Mouse (Mus musculus) ES-Bruce4 (cell line): ENCODE results near the gene Slc9a3. TPM values are rescaled to one million over a fixed set of nuclear protein-coding genes. Genes with fewer than 3 reads are reported as not detected.

ENCODE experiments used
- H3K27ac ChIP-seq: 2 replicates; pipeline ENCODE4 v1.5.1; 2012; ENCODE audit warnings: low read length, inconsistent platforms; ENCODE audit not compliant: insufficient read depth
- H3K27me3 ChIP-seq: 2 replicates; pipeline ENCODE4 v1.6.1; 2012; ENCODE audit warnings: mild to moderate bottlenecking, low read length, inconsistent platforms; ENCODE audit not compliant: control insufficient read depth, poor library complexity, insufficient read depth, severe bottlenecking
- H3K36me3 ChIP-seq: 2 replicates; pipeline ENCODE4 v1.6.1; 2012; ENCODE audit warnings: inconsistent platforms, mild to moderate bottlenecking, low read length, moderate library complexity; ENCODE audit not compliant: control insufficient read depth, poor library complexity, insufficient read depth, severe bottlenecking
- H3K4me1 ChIP-seq: one replicate; pipeline ENCODE4 v1.8.1; 2011; ENCODE audit warnings: low read length; ENCODE audit not compliant: control insufficient read depth, insufficient read depth
- H3K4me3 ChIP-seq: 2 replicates; pipeline ENCODE4 v1.5.1; 2011; ENCODE audit warnings: low read depth, mild to moderate bottlenecking, low read length
- H3K9ac ChIP-seq: 2 replicates; pipeline ENCODE4 v1.6.1; 2012; ENCODE audit warnings: low read depth, mild to moderate bottlenecking, inconsistent platforms; ENCODE audit not compliant: poor library complexity, severe bottlenecking
- H3K9me3 ChIP-seq: replicated peaks from 2 replicates; pipeline ENCODE4 v1.6.1; 2012; ENCODE audit warnings: mild to moderate bottlenecking, low read length, inconsistent platforms; ENCODE audit not compliant: control insufficient read depth, poor library complexity, insufficient read depth, severe bottlenecking
- CTCF ChIP-seq: IDR thresholded peaks from one replicate; pipeline ENCODE4 v1.8.1; 2011; ENCODE audit warnings: low read depth, low read length
- EP300 ChIP-seq: IDR thresholded peaks from 2 replicates; pipeline ENCODE4 v1.6.1; 2011; ENCODE audit warnings: low read depth, low read length; ENCODE audit not compliant: insufficient read depth
- POLR2A ChIP-seq: IDR thresholded peaks from one replicate; pipeline ENCODE4 v1.8.1; 2011; ENCODE audit warnings: low read length; ENCODE audit not compliant: insufficient read depth
- polyA plus RNA-seq: library from polyadenylated mRNA; stranded (reverse); fragments of >200 nt; gene quantifications from 2 replicates; pipeline ENCODE4 v1.2.4, GENCODE M21; 2011; ENCODE audit warnings: low read depth; ENCODE audit not compliant: missing spikeins, insufficient read depth, insufficient read length

Gene Slc9a3
- polyA plus RNA-seq, 1 experiment, result not detected

DNA sequence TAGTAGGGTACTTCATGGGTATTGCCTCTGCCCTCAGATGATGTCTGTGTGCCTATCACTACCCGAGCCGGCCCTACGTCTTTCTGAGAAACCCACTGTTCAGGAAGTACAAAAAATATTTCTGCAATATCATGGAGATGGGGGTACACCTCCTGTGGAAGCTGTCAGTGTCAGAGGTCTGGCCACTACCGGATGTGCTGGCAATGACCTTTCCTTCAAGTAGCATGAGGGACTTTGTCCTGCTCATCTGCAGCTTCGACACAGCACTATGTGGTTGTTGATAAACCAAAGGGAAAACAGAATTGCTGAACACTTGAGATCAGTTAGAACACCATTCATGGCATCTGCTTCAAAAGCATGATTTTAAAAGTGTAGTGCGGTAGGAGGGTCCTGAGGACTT, 19.5 kb downstream of the Slc9a3 start:
- no peak overlapping the region for H3K9ac ChIP-seq
- no peak for TF ChIP-seq EP300
- no peaks in the 10 kb centered on the region; the same call in 1 of the 2 replicates for H3K27me3 ChIP-seq
- H3K9me3 ChIP-seq, result no peaks in the 10 kb centered on the region
- no peak overlapping the region for H3K27ac ChIP-seq
- no peaks in the 10 kb centered on the region for H3K4me1 ChIP-seq
- H3K36me3 ChIP-seq, result no peaks in the 10 kb centered on the region
- H3K4me3 ChIP-seq, result no peak overlapping the region

DNA sequence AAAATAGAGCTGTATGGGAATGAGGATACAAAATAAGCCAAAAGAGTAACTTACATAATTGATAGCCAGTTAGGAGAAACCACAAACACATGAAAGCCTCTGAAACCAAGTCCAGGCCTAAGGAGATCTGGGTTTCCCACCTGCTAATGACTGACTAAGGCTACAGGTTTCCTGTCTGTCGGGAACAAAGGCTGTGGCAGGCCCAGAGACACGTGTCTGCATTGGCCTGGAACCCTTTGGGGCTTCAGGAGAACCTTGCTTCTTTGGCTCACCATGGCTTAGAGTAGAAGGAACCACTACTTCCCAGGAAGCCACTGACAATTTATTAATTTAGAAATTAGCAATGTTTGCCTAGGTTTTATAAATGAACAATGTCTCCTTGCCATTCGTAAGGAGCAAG, 22.0 kb downstream of the Slc9a3 start:
- H3K36me3 ChIP-seq, result no peaks in the 10 kb centered on the region
- no peak overlapping the region for H3K4me3 ChIP-seq
- H3K4me1 ChIP-seq, result no peaks in the 10 kb centered on the region
- no peaks in the 10 kb centered on the region for H3K9me3 ChIP-seq
- no peak overlapping the region for H3K27ac ChIP-seq
- TF ChIP-seq POLR2A (no peak), CTCF (no peak), EP300 (no peak)
- no peak overlapping the region for H3K9ac ChIP-seq
- H3K27me3 ChIP-seq, result no peaks in the 10 kb centered on the region; the same call in 1 of the 2 replicates

DNA sequence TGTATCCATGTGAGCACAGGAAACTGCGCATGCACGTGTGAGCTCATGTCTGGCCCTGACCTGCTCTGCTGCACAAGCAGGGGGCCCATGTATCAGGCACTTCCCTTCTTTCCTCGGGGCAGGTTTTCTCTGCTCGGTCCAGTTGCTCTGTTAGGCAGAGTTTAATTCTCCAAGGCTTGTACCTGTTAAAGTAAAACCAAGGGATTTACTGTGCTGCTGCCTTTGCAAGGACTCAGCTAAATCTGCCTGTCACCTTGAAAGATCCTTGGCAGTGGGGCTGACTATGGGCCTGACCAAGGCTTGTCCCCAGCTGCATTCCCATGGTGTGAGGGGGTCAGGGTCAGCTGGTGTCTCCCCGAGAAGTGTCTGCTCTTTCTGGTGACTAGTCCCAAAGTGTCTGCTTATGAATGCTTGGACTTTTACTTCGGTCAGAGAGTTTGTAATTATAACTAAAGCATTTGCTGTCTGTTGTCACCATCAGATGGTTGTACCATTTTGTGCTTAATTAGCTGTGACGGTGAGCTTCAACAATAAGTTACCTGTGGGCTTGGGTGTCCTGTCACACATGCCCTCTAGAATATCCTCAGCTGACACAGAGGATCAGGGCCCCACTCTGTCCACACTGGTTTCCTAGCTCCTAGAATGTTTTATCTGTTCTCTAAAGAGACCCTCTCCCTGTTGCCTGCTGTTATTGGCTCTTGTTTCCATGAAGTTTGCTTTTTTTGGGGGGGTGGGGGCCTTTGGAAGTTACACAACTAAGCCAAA, 23.0 kb downstream of the Slc9a3 start:
- Histone ChIP-seq H3K27me3 (no peaks in the 10 kb centered on the region; the same call in 1 of the 2 replicates), H3K9ac (no peak overlapping the region), H3K36me3 (no peaks in the 10 kb centered on the region), H3K27ac (no peak overlapping the region), H3K4me1 (no peaks in the 10 kb centered on the region), H3K4me3 (no peak overlapping the region), H3K9me3 (no peaks in the 10 kb centered on the region)
- TF ChIP-seq EP300 (no peak), POLR2A (no peak), CTCF (no peak)

DNA sequence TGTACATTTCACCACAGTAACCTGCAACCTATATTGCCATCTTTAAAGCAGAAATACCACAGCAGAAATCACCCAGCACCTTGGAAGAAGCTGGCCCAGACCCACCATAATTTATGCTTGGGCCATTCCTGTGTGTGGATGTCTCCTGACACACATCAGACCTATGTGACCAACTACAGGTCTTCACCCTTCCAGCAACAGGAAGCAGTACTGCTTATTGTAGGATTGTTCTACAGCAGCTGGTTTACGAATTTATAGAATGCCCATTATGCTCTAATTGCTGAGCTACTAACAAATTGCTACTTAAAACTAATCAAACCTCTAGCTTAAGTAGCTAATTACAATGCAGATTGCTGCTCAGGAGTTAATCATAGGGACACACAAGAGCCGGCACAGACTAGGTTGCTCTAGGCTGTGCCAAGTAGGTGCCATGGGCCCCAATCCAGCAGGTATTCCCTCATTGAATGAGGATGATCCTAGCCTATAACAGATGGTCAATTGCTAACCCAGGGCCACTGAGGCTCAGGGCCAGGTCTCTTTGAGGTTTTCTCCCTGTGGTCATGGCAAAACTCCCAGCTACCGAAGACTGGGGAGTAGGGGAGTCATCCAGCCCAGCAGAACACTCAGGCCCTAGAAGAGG, 24.8 kb downstream of the Slc9a3 start:
- Histone ChIP-seq H3K9ac (no peak overlapping the region), H3K4me3 (no peak overlapping the region), H3K36me3 (no peaks in the 10 kb centered on the region), H3K27ac (no peak overlapping the region), H3K9me3 (no peaks in the 10 kb centered on the region), H3K27me3 (no peaks in the 10 kb centered on the region; the same call in 1 of the 2 replicates), H3K4me1 (no peaks in the 10 kb centered on the region)
- TF ChIP-seq EP300, result no peak
- no peak for TF ChIP-seq CTCF
- TF ChIP-seq POLR2A, result no peak

DNA sequence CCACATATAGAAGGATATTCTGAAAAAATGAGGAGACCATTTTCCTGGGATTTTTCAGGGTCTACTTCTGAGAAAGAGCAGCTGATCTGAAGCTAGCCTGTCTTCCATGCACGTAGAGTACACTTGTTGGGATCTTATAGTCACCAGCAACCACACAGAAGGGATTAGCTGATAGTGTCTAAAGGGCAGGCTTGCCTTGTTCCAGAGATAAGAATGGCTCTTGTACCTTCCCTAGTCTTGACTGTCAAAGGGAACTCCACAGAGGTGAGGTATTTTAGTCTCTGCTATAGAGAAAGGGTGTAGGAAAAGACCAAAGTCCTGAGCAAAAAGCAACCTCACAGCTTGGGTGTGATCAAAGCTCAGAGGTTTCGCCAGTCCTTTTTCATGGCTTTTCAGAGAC, 26.1 kb downstream of the Slc9a3 start:
- H3K36me3 ChIP-seq, result no peaks in the 10 kb centered on the region
- no peak overlapping the region for H3K4me3 ChIP-seq
- H3K27me3 ChIP-seq, result no peaks in the 10 kb centered on the region; the same call in 1 of the 2 replicates
- no peak overlapping the region for H3K27ac ChIP-seq
- no peaks in the 10 kb centered on the region for H3K4me1 ChIP-seq
- TF ChIP-seq POLR2A (no peak), CTCF (no peak), EP300 (no peak)
- no peaks in the 10 kb centered on the region for H3K9me3 ChIP-seq
- no peak overlapping the region for H3K9ac ChIP-seq

DNA sequence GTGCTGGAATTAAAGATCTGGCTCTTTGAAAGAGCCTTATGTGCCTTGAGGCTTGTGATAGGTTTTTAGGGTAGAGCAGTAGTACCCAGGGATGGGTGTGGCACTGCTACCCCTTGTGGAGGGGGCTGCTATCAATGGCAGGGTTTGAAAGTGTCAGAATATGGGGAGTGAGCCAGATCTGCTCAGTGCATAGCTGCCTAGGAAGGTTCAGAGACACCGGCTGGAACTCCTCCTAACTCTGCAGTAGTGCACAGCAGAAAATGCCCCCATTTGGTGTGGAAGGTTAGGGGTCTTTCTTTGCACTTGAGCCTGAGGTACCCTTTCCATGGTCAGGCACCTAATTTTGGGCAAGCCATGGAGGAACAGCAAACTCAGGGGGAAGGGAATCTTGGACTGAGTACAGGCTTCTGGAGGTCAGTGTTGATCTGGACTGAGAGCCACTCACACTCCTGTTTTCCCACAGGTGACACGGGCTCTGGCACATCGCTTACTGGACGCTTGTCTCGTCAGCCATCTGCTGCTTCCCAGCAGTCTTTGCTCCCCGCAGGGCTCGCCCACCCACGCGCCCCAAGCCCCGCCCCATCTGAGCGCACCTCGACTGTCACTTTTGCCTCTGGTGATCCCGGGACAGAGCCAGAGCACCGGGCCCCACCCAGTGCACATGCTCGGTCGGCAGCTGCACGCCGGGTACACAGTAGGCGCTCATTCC, 45.2 kb downstream of the Slc9a3 start:
- Histone ChIP-seq H3K4me1 (no peaks in the 10 kb centered on the region), H3K4me3 (no peak overlapping the region), H3K27me3 (no peaks in the 10 kb centered on the region), H3K9me3 (no peaks in the 10 kb centered on the region), H3K27ac (no peak overlapping the region), H3K9ac (no peak overlapping the region), H3K36me3 (no peaks in the 10 kb centered on the region)
- no peak for TF ChIP-seq CTCF
- no peak for TF ChIP-seq POLR2A
- no peak for TF ChIP-seq EP300
